Mouse (Mus musculus) central nervous system, embryonic 18 days (tissue): ENCODE measurements around the gene Lipt2. TPM values are rescaled to one million over a fixed set of nuclear protein-coding genes. Genes with fewer than 3 reads are reported as not detected.

Experiments used
- polyA plus RNA-seq: library from polyadenylated mRNA; depleted of rRNA; stranded (reverse); fragments of >200 nt; gene quantifications from 2 replicates; pipeline ENCODE4 v1.2.3, GENCODE M21; 2012; rRNA removed

Lipt2 gene
- 11.4 and 11.8 TPM in 2 replicates for polyA plus RNA-seq

DNA sequence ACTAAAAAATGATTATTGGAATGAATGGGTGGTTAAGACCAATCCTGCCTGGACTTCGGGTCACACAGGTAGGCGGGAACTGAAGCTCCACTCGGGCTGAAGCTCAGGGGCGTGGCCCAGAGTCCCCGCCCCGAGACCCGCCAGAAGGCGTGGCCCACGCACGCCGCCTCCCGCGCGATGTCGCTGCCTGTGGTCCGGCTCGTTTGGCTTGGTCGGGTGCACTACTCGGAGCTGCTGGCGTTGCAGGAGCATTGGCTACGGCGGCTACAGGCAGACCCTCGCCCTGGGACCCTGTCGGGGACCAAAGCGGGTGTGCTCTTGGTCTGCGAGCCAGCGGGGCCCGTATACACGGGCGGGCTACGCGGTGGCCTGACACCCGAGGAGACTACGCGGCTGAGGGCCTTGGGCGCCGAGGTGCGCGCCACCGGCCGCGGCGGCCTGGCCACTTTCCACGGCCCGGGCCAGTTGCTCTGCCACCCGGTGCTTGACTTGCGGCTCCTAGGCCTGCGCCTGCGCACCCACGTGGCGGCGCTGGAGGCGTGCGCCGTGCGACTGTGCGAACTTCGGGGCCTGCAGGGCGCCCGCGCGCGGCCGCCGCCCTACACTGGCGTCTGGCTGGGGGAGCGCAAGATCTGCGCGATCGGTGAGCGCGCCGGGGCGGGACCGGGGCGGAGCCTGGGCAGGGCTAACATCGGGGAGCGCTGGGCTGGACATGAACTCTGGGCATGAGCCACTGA is at the start of gene Lipt2:
Gene Lipt2 (plus strand): TSS at position 173 of the 737 bp plus-strand sequence.

DNA sequence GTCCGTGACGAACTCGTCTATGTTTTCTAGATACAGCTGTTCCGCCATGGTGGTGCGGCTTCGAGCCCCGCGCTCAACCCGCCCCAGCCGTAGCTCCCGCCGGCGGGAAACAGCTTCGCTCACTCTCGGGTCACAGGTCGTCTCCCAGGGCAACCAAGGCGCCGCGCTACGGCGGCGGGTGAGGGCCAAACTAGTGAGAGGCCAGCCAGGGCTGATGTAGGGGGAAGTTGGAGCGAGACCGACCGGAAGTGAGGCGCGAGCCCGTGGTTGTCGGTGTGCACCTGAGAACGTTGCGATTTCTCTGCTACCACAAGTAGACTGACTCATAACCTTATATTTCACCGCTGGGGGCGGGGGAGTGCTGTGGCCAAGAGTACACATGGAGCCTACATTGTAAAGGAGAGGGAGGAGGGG is 37.7 kb upstream of the Lipt2 start, which contains the start of gene Pold3:
Gene Pold3 (minus strand): TSS at position 190 of the 414 bp plus-strand sequence.

DNA sequence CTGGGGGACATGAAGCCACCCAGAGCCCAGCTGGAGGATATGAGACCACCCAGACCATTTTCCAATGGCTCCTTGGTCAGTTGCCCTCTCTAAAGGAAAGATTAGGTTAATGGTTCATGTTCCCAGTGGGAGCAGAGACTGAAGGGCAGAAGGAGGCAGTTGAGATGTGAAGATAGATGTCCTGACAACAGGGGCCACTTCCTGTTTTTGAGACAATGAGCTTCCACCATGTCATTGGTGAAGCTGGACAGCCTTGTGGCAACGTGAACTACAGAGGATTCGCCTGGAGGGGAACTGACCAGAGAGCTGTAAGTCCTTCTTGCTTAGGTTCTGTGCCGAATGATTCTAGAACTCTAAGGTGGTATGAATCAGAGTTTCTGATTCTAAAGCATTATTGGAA is 17.2 kb downstream of the Lipt2 start, which contains the start of gene Kcne3:
Gene Kcne3 (plus strand): TSS at position 234 of the 400 bp plus-strand sequence.

Other genes with a start within 250 kb of the Lipt2 start
- 8.4 and 9.8 TPM in 2 replicates for gene Rnf169, start 178.8 kb upstream of the Lipt2 start, polyA plus RNA-seq
- 0.30 and 0.52 TPM in 2 replicates for gene Chrdl2, start 153.1 kb upstream of the Lipt2 start, polyA plus RNA-seq
- gene Pold3, start 37.7 kb upstream of the Lipt2 start, polyA plus RNA-seq = 45.6 and 48.0 TPM in 2 replicates
- 0.38 and 1.1 TPM in 2 replicates for gene Kcne3, start 17.2 kb downstream of the Lipt2 start, polyA plus RNA-seq
- 55.1 and 62.1 TPM in 2 replicates for gene Pgm2l1, start 68.1 kb downstream of the Lipt2 start, polyA plus RNA-seq
- 6.8 and 7.0 TPM in 2 replicates for gene P4ha3, start 126.2 kb downstream of the Lipt2 start, polyA plus RNA-seq
- gene C2cd3, start 213.0 kb downstream of the Lipt2 start, polyA plus RNA-seq = 22.6 TPM in 2 replicates
- 164 and 175 TPM in 2 replicates for gene Ppme1, start 213.0 kb downstream of the Lipt2 start, polyA plus RNA-seq